Mouse (Mus musculus) layer of hippocampus, postnatal 36 days (tissue): ENCODE data around the gene Vmn1r86. TPM values are rescaled to one million over a fixed set of nuclear protein-coding genes. Genes with fewer than 3 reads are reported as not detected.
A peak's percentile ranks its signal among the peaks of the same experiment; 100 is the strongest.
"Not testable (repeated sequence)": the region's sequence is repeated elsewhere in the genome, so short reads cannot be mapped to it uniquely, and the experiment has no call there.

Experiments used
- DNase-seq, 2 experiments: peaks; one replicate each; pipeline ENCODE4 v3.0.0; 2022
- total RNA-seq, 2 experiments: library from RNA; stranded (reverse); gene quantifications; 2 replicates each; pipeline ENCODE4 v1.2.3; 2021

The Vmn1r86 gene
- total RNA-seq: not detected

DNA sequence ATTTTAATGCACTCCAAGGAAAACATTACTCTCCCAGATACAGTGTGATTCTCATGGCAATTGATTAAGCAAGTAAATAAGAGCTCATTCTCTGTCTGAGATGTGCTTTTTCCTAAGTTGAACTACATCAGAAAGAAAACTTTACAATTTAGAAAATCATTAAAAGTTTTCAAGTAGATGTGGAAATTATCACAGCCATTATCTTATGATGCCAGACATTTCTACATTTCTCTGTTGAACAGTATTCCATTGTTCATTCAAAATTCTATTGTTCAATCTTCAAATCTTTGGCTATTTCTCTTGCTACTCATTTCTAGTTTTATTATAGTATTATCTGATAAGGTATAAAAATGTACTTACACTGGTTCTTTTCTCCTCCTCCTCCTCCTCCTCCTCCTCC is at the start of gene Vmn1r86:
Vmn1r86 (minus strand) TSS at position 101 of the 400 bp plus-strand sequence.
- no peak for DNase-seq

DNA sequence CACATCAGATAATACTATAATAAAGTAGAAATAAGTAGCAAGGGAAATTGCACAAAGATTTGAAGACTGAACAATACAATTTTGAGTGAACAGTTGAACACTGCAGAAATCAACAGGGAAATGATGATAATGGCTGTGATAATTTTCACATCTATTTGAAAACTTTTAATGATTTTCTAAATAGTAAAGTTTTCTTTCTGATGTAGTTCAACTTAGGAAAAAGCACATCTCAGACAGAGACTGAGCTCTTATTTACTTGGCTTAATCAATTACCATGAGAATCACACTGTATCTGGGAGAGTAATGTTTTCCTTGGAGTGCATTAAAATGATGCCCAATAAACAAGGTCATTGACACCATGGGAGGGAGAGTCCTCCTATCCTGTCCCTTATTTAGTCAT is 39.6 kb upstream of the Vmn1r86 start, which contains the start of gene Vmn1r88:
Vmn1r88 (plus strand) TSS at position 301 of the 400 bp plus-strand sequence.
- no peak for DNase-seq

- no peak for DNase-seq
These were observed 20.3 kb upstream of the Vmn1r86 start, which contains the start of gene Vmn1r87 for GRCm38 (mm10) chr7:13140057-13140456. TSS of gene Vmn1r87 (minus strand) at chr7:13140157.

DNA sequence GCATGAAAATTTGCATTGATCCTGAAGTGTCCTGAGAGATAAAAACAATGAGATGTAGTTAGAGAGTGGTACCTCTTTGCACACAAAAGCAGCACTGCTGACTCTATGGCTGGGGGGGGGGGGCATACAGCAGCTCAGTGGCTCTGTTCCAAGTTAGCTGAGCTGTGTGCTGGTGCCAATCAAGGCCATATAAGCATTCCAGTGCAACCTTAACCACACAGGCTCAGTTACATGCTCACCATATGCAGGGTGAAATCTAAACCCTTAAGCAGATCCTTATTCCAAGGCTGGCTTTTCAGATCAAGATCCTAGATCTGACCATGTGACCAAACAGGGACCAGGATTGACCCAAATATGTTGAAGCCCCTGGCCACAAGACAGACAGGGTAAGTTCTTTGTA is 17.6 kb upstream of the Vmn1r86 start:
- DNase-seq: no peak

DNA sequence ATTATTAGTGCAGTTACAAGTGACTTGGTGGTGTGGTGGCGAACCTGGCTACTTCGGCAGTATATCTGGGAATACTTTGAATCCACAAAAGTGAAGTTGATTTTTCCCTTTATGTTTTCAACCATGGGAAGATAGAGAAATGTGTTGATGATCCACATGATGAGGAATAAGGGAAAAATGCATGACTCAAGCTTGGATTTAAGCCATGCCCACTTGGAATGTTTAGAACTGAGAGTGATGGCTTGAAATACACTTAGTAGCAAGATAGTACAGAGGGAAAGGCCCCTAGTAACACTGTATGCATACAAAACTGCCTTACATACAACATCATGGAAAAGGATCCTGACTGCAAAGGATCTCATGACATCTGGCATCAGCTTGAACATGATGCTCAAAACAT is 12.1 kb upstream of the Vmn1r86 start:
- DNase-seq: no peak

- not testable (repeated sequence) for DNase-seq
These were observed 3.9 kb upstream of the Vmn1r86 start for GRCm38 (mm10) chr7:13123554-13124153.

DNA sequence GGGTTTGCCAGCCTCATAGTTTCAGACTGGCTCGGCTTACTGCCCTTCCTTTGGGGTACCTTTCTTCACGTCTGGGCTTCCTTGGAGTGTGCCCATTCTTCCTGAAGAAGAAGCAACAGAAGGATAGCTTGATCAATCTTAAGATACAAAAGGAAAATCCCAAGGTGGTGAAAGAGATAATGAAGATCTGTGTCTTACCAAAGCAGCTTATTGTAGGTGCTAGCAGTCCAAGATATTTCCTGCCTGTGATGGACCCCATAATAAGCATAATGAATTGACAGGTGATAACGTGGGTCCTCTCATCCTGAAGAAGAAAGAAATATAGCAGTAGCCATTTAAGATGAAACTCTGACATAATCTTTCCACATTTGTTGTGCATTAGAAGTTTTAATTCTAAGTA is 24.6 kb downstream of the Vmn1r86 start, which contains the start of gene Vmn1r85:
Vmn1r85 (minus strand) TSS at position 101 of the 400 bp plus-strand sequence.
- DNase-seq: no peak

DNA sequence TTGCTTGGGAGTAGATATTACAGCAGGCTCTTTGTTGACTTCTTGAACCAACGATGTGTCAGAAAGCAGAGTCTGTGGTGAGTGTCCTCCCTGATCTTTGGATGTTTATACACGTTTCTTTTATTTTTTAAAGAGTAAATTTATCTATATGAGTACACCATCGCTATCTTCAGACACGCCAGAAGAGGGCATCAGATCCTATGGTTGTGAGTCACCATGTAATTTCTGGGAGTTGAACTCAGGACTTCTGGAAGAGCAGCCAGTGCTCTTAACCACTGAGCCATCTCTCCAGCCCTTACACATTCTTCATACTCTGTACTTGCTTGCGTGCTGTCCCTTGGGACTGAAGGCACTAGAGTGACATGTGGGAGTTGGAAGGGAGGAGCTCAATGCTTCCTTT is 47.4 kb downstream of the Vmn1r86 start:
- no peak for DNase-seq

DNA sequence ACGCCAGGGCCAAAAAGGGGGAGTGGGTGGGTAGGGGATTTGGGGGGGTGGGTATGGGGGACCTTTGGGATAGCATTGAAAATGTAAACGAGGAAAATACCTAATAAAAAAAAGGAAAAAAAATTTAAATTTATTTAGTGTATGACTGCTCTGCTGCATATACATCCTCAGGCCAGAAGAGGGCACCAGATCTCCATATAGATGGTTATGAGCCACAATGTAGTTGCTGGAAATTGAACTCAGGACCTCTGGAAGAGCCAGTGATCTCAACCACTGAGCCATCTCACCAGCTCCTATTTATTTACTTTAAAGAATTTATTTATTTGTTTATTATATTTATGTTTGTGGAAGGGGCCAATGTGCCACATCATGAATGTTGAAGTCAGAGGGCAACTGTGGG is 56.3 kb downstream of the Vmn1r86 start:
- DNase-seq: not testable (repeated sequence)

DNA sequence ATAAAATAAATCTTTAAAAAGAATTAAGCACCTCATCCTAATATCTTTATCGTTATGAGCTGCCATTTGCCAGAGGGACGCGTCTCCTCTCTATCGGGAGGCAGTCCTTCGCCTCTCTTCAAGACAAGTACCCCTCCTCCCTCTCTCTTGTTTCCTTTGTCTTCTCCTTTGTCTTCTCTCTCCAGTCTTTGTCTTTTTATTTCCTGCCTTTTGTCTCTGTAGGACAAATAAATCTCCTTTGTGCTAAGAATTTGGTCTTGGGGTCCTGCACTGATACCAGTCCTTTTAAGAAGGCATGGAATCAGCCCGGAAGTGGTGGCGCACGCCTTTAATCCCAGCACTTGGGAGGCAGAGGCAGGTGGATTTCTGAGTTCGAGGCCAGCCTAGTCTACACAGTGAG is 60.2 kb downstream of the Vmn1r86 start:
- no peak for DNase-seq

DNA sequence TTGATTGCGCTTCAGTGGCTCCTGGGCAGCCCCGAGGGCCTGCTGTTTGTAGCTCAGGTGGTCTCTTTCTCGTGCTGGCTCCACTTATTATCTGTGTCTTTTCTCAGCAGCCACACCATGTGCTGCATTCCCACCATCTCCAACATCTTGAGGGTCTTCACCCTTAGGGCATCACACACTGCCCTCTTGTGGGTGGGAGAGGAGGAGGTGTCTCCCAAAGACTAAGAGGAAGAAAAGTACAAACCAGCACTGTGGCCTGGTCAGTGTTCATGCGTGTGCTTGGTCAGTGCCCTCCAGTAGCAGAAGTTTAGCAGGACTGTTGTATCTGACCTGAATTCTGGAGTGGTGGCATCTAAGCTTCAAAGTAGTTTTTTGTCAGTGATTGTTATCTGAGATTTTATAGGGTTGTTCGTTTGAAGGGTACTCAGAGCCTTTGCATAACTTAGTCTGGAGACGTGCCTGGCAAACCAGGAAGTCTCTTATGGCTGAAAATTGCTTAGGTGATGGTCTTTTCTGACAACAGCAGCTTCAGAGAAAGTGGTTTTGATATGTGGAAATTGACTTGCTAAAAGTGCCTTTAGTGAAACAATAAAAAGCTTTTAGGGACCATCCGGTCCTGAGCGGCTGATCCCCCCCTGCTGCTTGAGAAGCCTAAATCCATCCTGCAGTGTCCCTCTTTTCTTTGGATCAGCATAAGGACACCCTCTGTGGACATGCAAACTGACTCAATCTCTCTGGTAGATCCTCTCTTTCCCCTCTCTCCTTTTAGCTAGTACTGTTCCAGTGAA is 62.6 kb downstream of the Vmn1r86 start:
- no peak for DNase-seq

DNA sequence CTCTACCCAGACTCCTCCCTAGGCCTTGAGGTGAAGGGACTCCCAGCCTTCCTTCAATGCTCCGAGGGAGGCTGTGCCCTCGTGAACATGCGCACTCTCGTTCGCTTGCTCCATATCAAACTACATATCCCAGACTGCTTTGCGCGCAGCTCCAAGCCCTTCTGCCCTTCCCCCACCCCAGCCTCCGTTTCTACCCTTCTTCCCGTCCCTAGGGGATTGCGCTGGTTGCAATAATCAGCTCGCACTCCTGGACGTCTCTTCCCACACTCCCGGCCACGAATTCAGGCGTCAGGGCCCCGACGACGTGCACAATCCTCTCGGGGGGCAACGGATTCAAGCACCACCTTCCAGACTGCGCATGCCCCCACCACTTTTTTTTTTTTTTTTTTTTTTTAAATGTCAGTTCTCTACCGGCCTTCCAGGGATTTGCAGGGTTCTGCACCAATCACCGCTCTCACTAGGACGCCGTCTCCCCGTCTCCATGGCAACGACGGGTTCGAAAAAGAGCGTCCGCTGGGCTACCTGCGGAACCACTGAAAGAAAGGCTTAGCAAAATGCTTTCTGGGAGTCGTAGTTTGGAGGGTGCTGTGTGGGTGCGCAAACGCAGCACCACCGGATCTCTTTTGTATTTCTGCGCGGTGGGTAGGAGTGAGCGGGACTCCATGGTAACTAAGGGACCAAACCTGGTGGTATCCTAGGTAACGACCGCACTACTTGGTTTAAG is 65.3 kb downstream of the Vmn1r86 start, which contains the start of gene Mzf1:
Mzf1 (minus strand) TSS at position 478 of the 724 bp plus-strand sequence.
- DNase-seq: peak; percentile 93 to 94

- DNase-seq: no peak
These were observed 65.8 kb downstream of the Vmn1r86 start for GRCm38 (mm10) chr7:13053961-13054286.

- DNase-seq: no peak
These were observed 66.2 kb downstream of the Vmn1r86 start for GRCm38 (mm10) chr7:13053501-13053900.

- no peak for DNase-seq
These were observed 66.7 kb downstream of the Vmn1r86 start for GRCm38 (mm10) chr7:13053001-13053400.

Other genes with a start within 250 kb of the Vmn1r86 start
- 1 to 10 TPM; 7.7 to 9.0 TPM for gene Zfp128, start 238.7 kb downstream of the Vmn1r86 start, total RNA-seq
- 10 to 100 TPM; 17.0 to 20.7 TPM for gene Zscan22, start 222.1 kb downstream of the Vmn1r86 start, total RNA-seq
- 100 to 1,000 TPM; 399 to 414 TPM for gene Rps5, start 197.6 kb downstream of the Vmn1r86 start, total RNA-seq
- gene Rnf225, start 192.5 kb downstream of the Vmn1r86 start, total RNA-seq: under 1 TPM; 0.85 to 0.88 TPM
- gene Zfp324, start 154.1 kb downstream of the Vmn1r86 start, total RNA-seq: 10 to 100 TPM; 11.6 to 13.1 TPM
- gene Zfp446, start 142.1 kb downstream of the Vmn1r86 start, total RNA-seq: 1 to 10 TPM; 8.6 to 9.3 TPM
- gene Slc27a5, start 121.7 kb downstream of the Vmn1r86 start, total RNA-seq: under 1 TPM in 1 of 2 experiments, not detected in 1; 0.20 TPM
- gene Trim28, start 120.8 kb downstream of the Vmn1r86 start, total RNA-seq: 100 to 1,000 TPM; 235 to 241 TPM
- 10 to 100 TPM; 33.6 to 37.8 TPM for gene Zbtb45, start 109.9 kb downstream of the Vmn1r86 start, total RNA-seq
- gene Chmp2a, start 85.1 kb downstream of the Vmn1r86 start, total RNA-seq: 100 to 1,000 TPM; 137 to 146 TPM
- 100 to 1,000 TPM; 193 TPM for gene Ube2m, start 81.6 kb downstream of the Vmn1r86 start, total RNA-seq
- gene Mzf1, start 65.2 kb downstream of the Vmn1r86 start, total RNA-seq: 10 to 100 TPM; 14.3 to 17.6 TPM
- not detected for gene Vmn1r85, start 24.7 kb downstream of the Vmn1r86 start, total RNA-seq
- gene Vmn1r87, start 20.2 kb upstream of the Vmn1r86 start, total RNA-seq: not detected
- under 1 TPM; 0.13 to 0.17 TPM for gene Vmn1r88, start 39.7 kb upstream of the Vmn1r86 start, total RNA-seq
- gene Vmn1r89, start 93.1 kb upstream of the Vmn1r86 start, total RNA-seq: not detected
- gene Lig1, start 157.4 kb upstream of the Vmn1r86 start, total RNA-seq: 1 to 10 TPM; 5.6 to 5.8 TPM
- gene Zswim9, start 158.8 kb upstream of the Vmn1r86 start, total RNA-seq: 10 to 100 TPM; 15.0 to 16.8 TPM
- gene Pla2g4c, start 204.7 kb upstream of the Vmn1r86 start, total RNA-seq: under 1 TPM; 0.30 to 0.46 TPM